Mouse (Mus musculus) stomach, postnatal 0 days (tissue): ENCODE measurements around the gene Trim2. TPM values are rescaled to one million over a fixed set of nuclear protein-coding genes. Genes with fewer than 3 reads are reported as not detected.

Experiments
- ATAC-seq: fragments of 200-750 bp; cut with Nextera tagmentation; 2 replicates; pipeline ENCODE4 v1.8.0; 2017; ENCODE audit not compliant: low FRiP score, low TSS enrichment
- DNase-seq: peaks from one replicate; pipeline ENCODE4 v3.0.0-alpha.2; 2016; ENCODE audit warnings: low spot score
- H3K27ac ChIP-seq: fragments of 300-500 bp; sonication (generic); replicated peaks from 2 replicates; pipeline ENCODE4 v1.5.1; 2014; ENCODE audit warnings: mild to moderate bottlenecking, control low read depth
- H3K27me3 ChIP-seq: fragments of 300-500 bp; sonication (generic); 2 replicates; pipeline ENCODE4 v1.6.1; 2014; ENCODE audit warnings: low read length; ENCODE audit not compliant: control insufficient read depth, insufficient read depth
- H3K36me3 ChIP-seq: fragments of 300-500 bp; sonication (generic); 2 replicates; pipeline ENCODE4 v1.6.1; 2014; ENCODE audit warnings: low read length, mixed read lengths; ENCODE audit not compliant: control insufficient read depth, insufficient read depth
- H3K4me1 ChIP-seq: fragments of 300-500 bp; sonication (generic); replicated peaks from 2 replicates; pipeline ENCODE4 v1.6.1; 2014; ENCODE audit warnings: antibody characterized with exemption; ENCODE audit not compliant: control insufficient read depth, insufficient read depth
- H3K4me2 ChIP-seq: fragments of 300-500 bp; sonication (generic); replicated peaks from 2 replicates; pipeline ENCODE4 v1.6.1; 2014; ENCODE audit warnings: low read depth, mild to moderate bottlenecking, control low read depth, moderate library complexity
- H3K4me3 ChIP-seq: fragments of 300-500 bp; sonication (generic); 2 replicates; pipeline ENCODE4 v1.5.1; 2014; ENCODE audit warnings: low read depth, low read length, control low read depth
- H3K9ac ChIP-seq: fragments of 300-500 bp; sonication (generic); 2 replicates; pipeline ENCODE4 v1.6.1; 2014; ENCODE audit warnings: mild to moderate bottlenecking, low read length, control low read depth, mixed read lengths
- H3K9me3 ChIP-seq: fragments of 300-500 bp; sonication (generic); 2 replicates; pipeline ENCODE4 v1.6.1; 2016; ENCODE audit warnings: low read length; ENCODE audit not compliant: control insufficient read depth
- CTCF ChIP-seq: IDR thresholded peaks from 2 replicates; pipeline ENCODE4 v1.5.1; 2016; ENCODE audit warnings: antibody characterized with exemption, low read depth, mild to moderate bottlenecking, moderate library complexity
- EP300 ChIP-seq: optimal IDR thresholded peaks from 2 replicates; pipeline ENCODE3; 2016; ENCODE audit warnings: antibody characterized with exemption
- WGBS: fragments of 180-500 bp; shearing (Covaris S2); extraction: QIAGEN DNeasy Blood & Tissue Kit; methylation state at CpG from one replicate; pipeline ENCODE4 v1.1.7; 2014; 5-methylcytosine and 5-hydroxymethylcytosine counted together
- polyA plus RNA-seq: library from polyadenylated mRNA; unstranded; fragments of >200 nt; fragmentation: Nextera tagmentation; extraction: Ambion mirVana; gene quantifications from 2 replicates; pipeline ENCODE4 v1.2.1, GENCODE M21; 2015

Trim2 gene
- polyA plus RNA-seq, 1 experiment from 2014 or later = 30.7 TPM

GRCm38 (mm10) chr3:84198229-84198628 lies 108.4 kb downstream of the Trim2 start:
- Histone ChIP-seq H3K4me1 (no peaks in the 10 kb centered on the region), H3K4me2 (no peak overlapping the region), H3K27ac (no peak overlapping the region), H3K27me3 (no peaks in the 10 kb centered on the region), H3K4me3 (no peak overlapping the region), H3K9me3 (no peaks in the 10 kb centered on the region), H3K36me3 (no peaks in the 10 kb centered on the region), H3K9ac (no peak overlapping the region)
- no peak for DNase-seq
- ATAC-seq = no peak
- WGBS = 93% methylated on average over 3 of the region's 3 CpGs
- TF ChIP-seq EP300 = no peak
- no peak for TF ChIP-seq CTCF

DNA sequence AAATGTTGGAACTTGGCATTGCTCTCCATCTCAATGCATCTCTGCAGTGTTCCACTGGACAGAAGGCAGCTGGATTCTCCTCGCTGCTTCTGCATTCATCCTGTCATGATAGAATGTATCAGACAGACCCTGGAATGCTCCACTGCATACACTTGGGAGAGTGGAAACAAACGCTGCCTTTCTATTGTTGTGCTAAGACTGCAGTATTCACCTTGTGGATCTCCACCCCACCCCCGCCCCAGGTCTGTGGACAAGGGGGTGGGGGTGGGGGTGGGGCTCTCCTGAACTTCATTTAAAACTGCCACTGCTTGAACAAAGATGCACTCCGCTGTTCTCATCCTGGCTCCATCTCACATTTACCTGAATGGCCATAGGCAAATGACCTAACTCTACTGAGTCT lies 112.8 kb downstream of the Trim2 start:
- ATAC-seq = no peak
- no peak overlapping the region for H3K4me2 ChIP-seq
- WGBS = 53% methylated on average over 4 of the region's 4 CpGs

DNA sequence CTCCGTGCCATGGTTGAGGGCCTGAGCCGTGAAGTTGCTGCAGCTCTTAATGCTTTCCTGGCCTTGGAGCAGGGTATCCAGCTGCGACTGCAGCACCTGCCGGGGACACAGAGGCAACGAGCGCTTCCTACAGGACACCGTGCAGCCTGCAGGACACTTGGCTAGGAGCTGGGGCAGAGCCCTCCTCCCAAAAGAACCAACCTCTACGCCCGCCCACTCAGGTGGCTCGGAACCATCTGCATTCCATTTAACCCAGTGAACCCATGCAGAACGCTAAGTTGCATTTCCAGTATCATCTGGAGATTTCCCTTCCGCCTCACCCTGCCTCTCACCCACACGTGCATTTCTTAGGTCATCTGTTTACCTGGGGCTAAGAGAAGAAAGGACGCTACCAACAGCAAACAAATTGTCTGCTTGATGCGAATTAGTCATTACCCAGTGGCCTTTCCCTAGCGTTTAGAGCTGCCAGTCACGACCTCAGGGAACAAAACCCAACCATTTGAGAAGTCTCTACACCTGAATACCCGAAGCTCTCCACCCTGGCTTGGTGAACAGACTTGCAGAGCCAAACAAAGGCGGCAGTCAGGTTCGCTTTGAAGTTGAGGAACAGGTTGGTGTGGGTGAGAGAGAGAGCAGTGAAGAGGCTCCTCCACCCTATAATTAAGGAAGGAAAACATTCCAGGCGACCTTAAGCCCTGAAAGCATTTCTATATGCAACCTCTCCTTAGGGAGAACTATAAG lies 115.4 kb downstream of the Trim2 start:
- ATAC-seq (peak; percentile 84), DNase-seq (peak; percentile 57)
- Histone ChIP-seq H3K9ac (peak overlapping the region; percentile 62), H3K4me3 (peak overlapping the region; percentile 45), H3K27ac (peak overlapping the region; percentile 88), H3K4me2 (peak overlapping the region; percentile 56), H3K9me3 (no peaks in the 10 kb centered on the region), H3K27me3 (no peaks in the 10 kb centered on the region), H3K36me3 (no peaks in the 10 kb centered on the region), H3K4me1 (no peaks in the 10 kb centered on the region)
- TF ChIP-seq CTCF (peak; percentile 51), EP300 (peak; percentile 69)
- 42% methylated on average over 21 of the region's 21 CpGs for WGBS

More for the DNA sequence above, 112.8 kb downstream of the Trim2 start:
- Histone ChIP-seq H3K27ac (no peak overlapping the region), H3K4me3 (no peak overlapping the region), H3K27me3 (no peaks in the 10 kb centered on the region), H3K9me3 (no peaks in the 10 kb centered on the region), H3K9ac (no peak overlapping the region), H3K4me1 (no peaks in the 10 kb centered on the region), H3K36me3 (no peaks in the 10 kb centered on the region)
- no peak for DNase-seq
- TF ChIP-seq CTCF (no peak), EP300 (no peak)

DNA sequence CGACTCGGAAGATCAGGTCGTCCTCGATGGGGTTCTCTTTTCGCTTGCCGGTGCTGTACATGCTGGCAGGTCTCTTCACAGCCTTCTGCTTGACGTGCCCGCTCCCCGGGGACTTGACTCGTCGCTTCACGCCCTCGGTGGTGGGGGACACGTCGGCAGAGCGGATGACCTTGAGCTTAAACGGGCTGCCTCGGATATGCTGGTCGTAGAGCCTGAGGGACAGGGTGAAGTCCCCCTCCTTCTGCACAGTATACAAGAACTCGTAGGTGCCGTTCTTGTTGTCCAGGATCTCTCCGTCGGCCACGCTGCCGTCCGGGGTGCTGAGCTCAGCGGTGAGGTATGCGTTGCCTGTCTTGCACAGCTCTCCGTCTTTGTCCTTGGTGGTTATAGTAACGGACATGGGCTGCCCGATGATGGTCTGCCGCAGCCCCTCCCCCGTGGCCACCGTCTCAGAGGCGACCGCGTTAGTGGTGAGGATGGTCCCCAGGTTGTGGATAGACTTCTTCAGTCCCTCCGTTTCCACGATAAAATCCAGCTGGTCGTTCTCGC lies 116.1 kb downstream of the Trim2 start:
- TF ChIP-seq CTCF = no peak
- no peak for TF ChIP-seq EP300
- peak; percentile 48 for DNase-seq
- Histone ChIP-seq H3K9me3 (no peaks in the 10 kb centered on the region), H3K4me1 (no peaks in the 10 kb centered on the region), H3K27ac (peak overlapping the region; percentile 88), H3K9ac (peak overlapping the region; percentile 62), H3K27me3 (no peaks in the 10 kb centered on the region), H3K36me3 (no peaks in the 10 kb centered on the region), H3K4me3 (peak overlapping the region; percentile 45), H3K4me2 (peak overlapping the region; percentile 56)
- WGBS = 8% methylated on average over 41 of the region's 41 CpGs
- ATAC-seq = peak; percentile 38

DNA sequence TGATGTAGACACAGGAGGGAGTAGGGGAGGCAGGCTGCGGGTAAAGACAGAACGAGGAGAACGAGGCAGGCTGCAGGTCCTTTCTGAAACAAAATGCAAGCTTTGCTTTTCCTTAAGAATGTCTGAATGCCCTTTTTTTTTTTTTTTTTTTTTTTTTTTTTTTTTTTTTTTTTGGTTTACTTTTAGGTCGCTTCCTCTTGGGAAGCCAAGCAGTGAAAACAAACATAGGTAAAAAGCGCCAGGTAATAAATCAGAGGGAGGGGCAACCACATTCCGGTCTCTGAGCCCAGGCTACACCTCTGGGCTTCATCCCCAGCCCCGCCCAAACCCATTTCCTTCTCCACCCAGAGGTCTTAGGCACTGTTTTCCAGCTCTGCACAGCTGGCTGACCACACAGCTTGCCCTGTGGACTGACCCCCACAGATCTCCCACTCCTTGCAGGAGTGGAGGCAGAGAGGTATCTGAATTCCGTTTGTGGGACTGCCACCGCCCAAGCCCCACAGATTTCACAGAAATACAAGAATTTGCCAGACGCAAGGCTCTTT lies 117.0 kb downstream of the Trim2 start:
- Histone ChIP-seq H3K9me3 (no peaks in the 10 kb centered on the region), H3K4me2 (peak overlapping the region; percentile 56), H3K4me1 (no peaks in the 10 kb centered on the region), H3K27ac (peak overlapping the region; percentile 88), H3K27me3 (no peaks in the 10 kb centered on the region), H3K9ac (peak overlapping the region; percentile 62), H3K4me3 (peak overlapping the region; percentile 45), H3K36me3 (no peaks in the 10 kb centered on the region)
- ATAC-seq (peak; percentile 55), DNase-seq (peak; percentile 53)
- 40% methylated on average over 10 of the region's 10 CpGs for WGBS
- no peak for TF ChIP-seq CTCF
- no peak for TF ChIP-seq EP300

GRCm38 (mm10) chr3:84181717-84182116 lies 125.0 kb downstream of the Trim2 start:
- H3K36me3 ChIP-seq = no peaks in the 10 kb centered on the region; the same call in 1 of the 2 replicates
- no peak overlapping the region for H3K9ac ChIP-seq
- 62% methylated on average over 4 of the region's 4 CpGs for WGBS
- H3K9me3 ChIP-seq = no peaks in the 10 kb centered on the region
- H3K4me1 ChIP-seq = no peaks in the 10 kb centered on the region
- no peak overlapping the region for H3K27ac ChIP-seq
- no peak overlapping the region for H3K4me2 ChIP-seq
- no peaks in the 10 kb centered on the region for H3K27me3 ChIP-seq
- no peak overlapping the region for H3K4me3 ChIP-seq
- ATAC-seq (no peak), DNase-seq (peak; percentile 5)
- TF ChIP-seq CTCF = no peak
- TF ChIP-seq EP300 = no peak
